Mouse (Mus musculus): ENCODE data around the gene Golga4. TPM values are rescaled to one million over a fixed set of nuclear protein-coding genes. Genes with fewer than 3 reads are reported as not detected.
A peak's percentile ranks its signal among the peaks of the same experiment; 100 is the strongest.
"Not testable (repeated sequence)": the region's sequence is repeated elsewhere in the genome, so short reads cannot be mapped to it uniquely, and the experiment has no call there.

Gene Golga4
- polyA plus RNA-seq, 1 experiment from 2014 or later: 96.8 TPM

DNA sequence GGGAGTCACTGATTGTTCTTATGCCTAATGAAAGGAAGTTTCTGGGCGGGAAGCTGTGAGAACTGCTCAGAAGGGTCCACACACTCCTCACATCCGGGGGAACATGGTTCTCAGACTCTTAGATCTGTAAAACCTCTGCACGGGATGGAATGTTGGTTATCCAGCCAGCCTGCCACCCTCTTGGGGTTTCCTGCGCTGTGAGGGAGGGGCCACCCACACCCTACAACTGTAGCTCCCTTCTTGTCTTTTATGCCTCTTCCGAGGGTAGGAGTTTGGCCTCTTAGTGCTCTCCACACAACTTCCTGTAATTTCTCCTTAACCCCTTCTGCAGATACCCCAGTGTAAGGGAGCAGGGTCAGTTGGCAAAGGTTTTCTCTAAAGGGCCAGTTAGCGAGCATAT is 76.7 kb downstream of the Golga4 start:
- TF ChIP-seq CTCF (IDR thresholded peaks at IDR 0.05): no peak
- in situ Hi-C loops (cut with MboI; ENCODE audit: low pct_unique_long_range_greater_than_20kb): no loop called here
- CTCF ChIA-PET: interaction anchor here (0.6 kb wide), 1 partner anchor 444 kb away, joined by 3 read pairs; no protein-coding TSS in a partner anchor
- POLR2A ChIA-PET: interaction anchor here (0.7 kb wide), 1 partner anchor 135 kb away, joined by 3 read pairs; no protein-coding TSS in a partner anchor
- DNase-seq (ENCODE audit: low read depth, low spot score) (no peak), ATAC-seq (no peak)
- no peaks in the 10 kb centered on the region for H3K27me3 ChIP-seq

DNA sequence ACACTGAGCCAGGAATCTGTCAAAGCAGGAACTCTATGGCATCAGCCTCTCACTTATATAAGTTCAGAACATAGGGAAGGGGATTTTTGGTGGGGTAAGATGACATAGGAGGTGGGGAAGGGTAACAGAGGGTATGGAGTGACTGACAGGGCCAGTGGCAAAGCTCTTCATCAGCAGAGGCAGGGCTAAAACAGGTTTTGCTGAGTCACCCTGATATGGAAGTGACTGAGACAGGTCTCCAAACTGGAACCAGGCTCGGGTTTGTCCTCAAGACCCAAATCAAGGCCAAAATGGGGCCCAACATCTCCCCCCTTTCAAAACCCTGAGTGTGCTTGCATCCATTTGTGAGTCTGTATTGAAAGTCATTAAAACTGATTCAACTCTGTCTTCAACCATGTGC is 78.8 kb downstream of the Golga4 start:
- DNase-seq (ENCODE audit: low read depth, low spot score) (no peak), ATAC-seq (no peak)
- no peaks in the 10 kb centered on the region for H3K27me3 ChIP-seq
- no peak for TF ChIP-seq CTCF (IDR thresholded peaks at IDR 0.05)
- ChIA-PET CTCF (interaction anchor here (0.8 kb wide), 1 partner anchor 21 kb away, joined by 3 read pairs; no protein-coding TSS in a partner anchor), POLR2A (no interaction called here)
- in situ Hi-C loops (cut with MboI; ENCODE audit: low pct_unique_long_range_greater_than_20kb): loop anchor here (5.0 kb wide), 2 partner anchors 327 to 482 kb away; no protein-coding TSS in a partner anchor

DNA sequence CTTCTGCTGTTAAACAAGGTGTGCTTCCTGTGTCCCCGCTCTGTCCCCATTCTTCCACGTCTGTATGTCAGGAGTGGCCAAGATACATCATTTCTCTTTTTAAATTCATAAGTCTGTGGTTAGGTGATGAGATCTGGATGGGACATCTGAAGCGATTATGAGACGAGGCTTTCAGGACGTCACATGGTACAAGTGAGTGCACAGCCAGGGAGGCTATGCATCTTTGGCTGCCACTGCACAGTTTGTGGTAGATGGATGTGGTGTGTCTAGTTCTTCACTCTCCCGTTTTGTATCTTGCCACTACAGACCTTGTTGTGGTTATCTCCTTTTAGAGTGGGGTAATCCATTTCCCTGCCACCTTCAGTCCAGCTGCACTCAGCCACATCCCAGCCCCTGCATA is 79.9 kb downstream of the Golga4 start:
- TF ChIP-seq CTCF (IDR thresholded peaks at IDR 0.05): no peak
- ChIA-PET POLR2A (no interaction called here), CTCF (interaction anchor here (0.9 to 1.2 kb wide), 3 partner anchors 285 to 440 kb away, joined by 3 read pairs; no protein-coding TSS in a partner anchor)
- ATAC-seq (no peak), DNase-seq (ENCODE audit: low read depth, low spot score) (no peak)
- H3K27me3 ChIP-seq: no peaks in the 10 kb centered on the region
- in situ Hi-C loops (cut with MboI; ENCODE audit: low pct_unique_long_range_greater_than_20kb): loop anchor here (5.0 kb wide), 2 partner anchors 326 to 481 kb away; no protein-coding TSS in a partner anchor

DNA sequence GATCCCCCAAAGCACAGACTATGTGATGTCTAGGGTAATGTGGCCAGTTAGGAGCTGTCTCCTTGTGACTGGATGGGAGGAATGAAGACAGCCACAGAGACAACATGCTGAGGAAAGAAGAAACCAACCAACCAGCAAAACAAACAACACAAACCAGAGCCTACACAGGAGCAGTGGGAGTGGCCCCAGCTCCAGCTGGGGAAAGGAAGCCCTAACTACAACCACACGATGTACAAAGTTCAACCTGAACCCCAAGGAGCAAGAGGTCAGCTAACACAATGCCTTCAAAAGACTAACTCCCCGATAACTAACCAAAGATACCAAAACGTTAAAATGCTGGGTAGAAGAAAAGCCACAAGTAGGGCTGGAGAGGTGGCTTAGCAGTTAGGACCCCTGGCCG is 81.0 kb downstream of the Golga4 start:
- no peak for TF ChIP-seq CTCF (IDR thresholded peaks at IDR 0.05)
- DNase-seq (ENCODE audit: low read depth, low spot score) (no peak), ATAC-seq (no peak)
- ChIA-PET CTCF (interaction anchor here (0.9 to 4.0 kb wide), 3 partner anchors 321 to 327 kb away, joined by 3 to 19 read pairs (median 3); no protein-coding TSS in a partner anchor), POLR2A (no interaction called here)
- in situ Hi-C loops (cut with MboI; ENCODE audit: low pct_unique_long_range_greater_than_20kb): loop anchor here (5.0 kb wide), 2 partner anchors 325 to 480 kb away; no protein-coding TSS in a partner anchor
- H3K27me3 ChIP-seq: no peaks in the 10 kb centered on the region

DNA sequence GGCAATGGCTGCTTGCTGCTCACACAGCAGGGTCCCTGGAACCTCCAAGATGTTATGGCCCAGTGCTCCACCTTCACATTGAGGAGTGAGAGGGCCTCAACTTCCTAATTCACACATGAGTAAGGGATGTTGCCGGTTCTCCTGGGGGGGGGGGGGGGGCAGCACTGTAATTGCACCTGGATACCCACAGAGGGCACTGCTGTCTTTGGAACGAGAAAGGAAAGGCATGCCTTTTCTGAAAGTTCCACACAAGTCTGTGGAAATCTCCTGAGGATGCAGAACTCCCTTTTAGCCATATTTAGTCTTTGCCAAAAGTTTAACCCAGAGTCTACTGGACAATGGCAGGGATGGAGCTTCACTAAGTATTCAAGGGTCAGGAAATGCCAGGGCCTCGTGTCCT is 83.2 kb downstream of the Golga4 start:
- peak; percentile 72 for TF ChIP-seq CTCF (IDR thresholded peaks at IDR 0.05)
- CTCF ChIA-PET: interaction anchor here (0.8 to 4.0 kb wide), 11 partner anchors 14 to 323 kb away, joined by 3 to 20 read pairs (median 7); partner anchors contain the start of gene Itga9
- POLR2A ChIA-PET: interaction anchor here (0.6 to 1.5 kb wide), 2 partner anchors 284 to 308 kb away, joined by 3 read pairs; no protein-coding TSS in a partner anchor
- H3K27me3 ChIP-seq: no peaks in the 10 kb centered on the region
- no peak for ATAC-seq
- DNase-seq (ENCODE audit: low read depth, low spot score): no peak
- in situ Hi-C loops (cut with MboI; ENCODE audit: low pct_unique_long_range_greater_than_20kb): loop anchor here (5.0 kb wide), 2 partner anchors 323 to 478 kb away; no protein-coding TSS in a partner anchor

DNA sequence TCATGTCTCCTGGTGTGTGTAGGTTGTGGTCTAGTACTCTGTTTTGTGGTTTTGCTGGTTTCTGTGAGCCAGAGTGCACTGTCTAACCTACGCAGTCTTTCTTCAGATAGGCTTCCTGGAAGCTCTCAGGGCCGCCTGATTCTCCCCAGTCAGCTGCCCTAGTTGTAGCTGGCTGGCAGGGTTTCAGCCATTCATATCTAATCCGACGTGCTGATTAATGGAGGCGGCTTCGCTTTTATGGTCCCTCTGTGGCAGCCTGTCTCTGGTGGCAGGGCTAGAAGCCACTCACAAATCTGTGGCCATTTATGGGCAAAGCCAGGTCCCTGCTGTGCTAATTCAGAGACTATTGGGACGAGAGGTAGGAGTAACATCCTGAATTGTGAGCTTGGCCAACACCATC is 84.2 kb downstream of the Golga4 start:
- no peaks in the 10 kb centered on the region for H3K27me3 ChIP-seq
- ChIA-PET POLR2A (interaction anchor here (1.5 kb wide), 1 partner anchor 283 kb away, joined by 3 read pairs; no protein-coding TSS in a partner anchor), CTCF (interaction anchor here (0.9 to 4.0 kb wide), 7 partner anchors 13 to 321 kb away, joined by 3 to 20 read pairs (median 7); no protein-coding TSS in a partner anchor)
- no peak for ATAC-seq
- no peak for DNase-seq (ENCODE audit: low read depth, low spot score)
- no peak for TF ChIP-seq CTCF (IDR thresholded peaks at IDR 0.05)
- in situ Hi-C loops (cut with MboI; ENCODE audit: low pct_unique_long_range_greater_than_20kb): no loop called here

DNA sequence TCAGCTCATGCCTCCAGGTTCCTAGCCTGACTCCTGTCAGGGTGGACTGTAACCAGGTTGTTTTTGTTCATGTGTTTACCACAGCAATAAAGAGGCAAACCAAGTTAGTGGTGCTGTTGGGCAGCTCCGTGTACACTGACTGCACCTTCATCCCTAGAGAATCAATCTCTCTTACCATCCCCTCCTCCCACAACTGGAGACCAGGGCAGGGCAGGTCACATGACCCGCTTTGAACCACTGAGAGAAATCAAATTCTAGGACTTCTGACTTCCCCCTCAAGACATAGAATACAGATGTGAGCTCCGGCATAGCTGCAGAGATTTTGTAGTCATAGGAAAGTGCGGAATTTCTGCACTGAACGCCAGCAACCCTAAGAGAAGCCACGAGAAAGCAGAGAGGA is 85.6 kb downstream of the Golga4 start:
- H3K27me3 ChIP-seq: no peaks in the 10 kb centered on the region
- DNase-seq (ENCODE audit: low read depth, low spot score) (no peak), ATAC-seq (no peak)
- CTCF ChIA-PET: interaction anchor here (1.3 kb wide), 1 partner anchor 317 kb away, joined by 4 read pairs; no protein-coding TSS in a partner anchor
- in situ Hi-C loops (cut with MboI; ENCODE audit: low pct_unique_long_range_greater_than_20kb): no loop called here
- no peak for TF ChIP-seq CTCF (IDR thresholded peaks at IDR 0.05)
- POLR2A ChIA-PET: interaction anchor here (0.6 kb wide), 1 partner anchor 329 kb away, joined by 3 read pairs; no protein-coding TSS in a partner anchor

DNA sequence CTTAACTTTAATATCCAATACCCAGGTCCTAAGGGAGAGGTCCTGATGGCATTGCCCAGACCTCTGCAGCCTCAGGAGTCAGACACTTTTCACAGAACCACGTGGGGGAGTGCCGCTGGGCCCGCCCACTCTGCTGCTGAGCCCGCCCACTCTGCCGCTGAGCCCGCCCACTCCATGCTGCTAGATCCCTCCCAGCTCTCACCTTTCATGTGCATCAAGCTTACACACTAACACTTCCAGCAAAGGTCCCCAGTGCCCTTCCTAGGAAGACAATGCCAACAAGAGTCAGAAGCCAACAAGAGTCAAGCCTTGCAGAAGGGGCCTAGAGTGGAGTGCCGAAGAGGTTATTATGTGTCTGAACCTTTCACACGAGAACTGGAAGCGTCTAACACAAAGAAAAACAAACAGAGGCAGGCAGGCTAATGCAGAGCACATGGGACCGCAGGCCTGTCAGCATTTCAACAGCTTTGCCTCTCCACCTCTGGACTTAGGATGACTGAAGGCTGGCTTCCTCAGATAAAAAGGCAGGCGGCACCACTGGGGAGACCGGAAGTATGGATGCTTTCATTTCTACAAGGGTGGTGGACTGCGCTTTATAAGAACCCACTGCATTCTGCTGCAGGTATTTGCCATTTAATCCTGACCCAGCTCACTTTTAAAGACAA is 86.7 kb downstream of the Golga4 start:
- no peak for DNase-seq (ENCODE audit: low read depth, low spot score)
- ChIA-PET CTCF (interaction anchor here (1.3 kb wide), 1 partner anchor 315 kb away, joined by 4 read pairs; no protein-coding TSS in a partner anchor), POLR2A (no interaction called here)
- no peak for TF ChIP-seq CTCF (IDR thresholded peaks at IDR 0.05)
- ATAC-seq: no peak
- in situ Hi-C loops (cut with MboI; ENCODE audit: low pct_unique_long_range_greater_than_20kb): no loop called here
- no peaks in the 10 kb centered on the region for H3K27me3 ChIP-seq

DNA sequence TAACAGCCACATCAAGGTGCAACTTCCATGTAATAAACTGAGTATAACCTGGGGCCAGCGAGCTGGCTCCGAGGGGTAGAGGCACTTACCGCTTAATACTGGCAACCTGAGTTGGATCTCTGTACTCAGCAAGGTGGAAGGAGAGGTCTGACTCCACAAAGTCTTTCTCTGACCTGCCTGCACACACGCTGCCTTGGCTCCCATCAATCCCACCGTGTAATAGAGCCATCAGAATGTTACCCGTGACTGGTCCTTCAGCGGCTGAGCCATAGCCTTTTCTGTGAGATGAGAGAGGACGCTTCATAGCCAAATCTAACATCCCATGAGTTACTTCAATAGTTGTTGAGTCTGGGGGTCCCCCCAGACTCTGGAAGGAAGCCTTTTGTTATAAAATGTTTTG is 87.4 kb downstream of the Golga4 start:
- DNase-seq (ENCODE audit: low read depth, low spot score) (no peak), ATAC-seq (no peak)
- TF ChIP-seq CTCF (IDR thresholded peaks at IDR 0.05): no peak
- in situ Hi-C loops (cut with MboI; ENCODE audit: low pct_unique_long_range_greater_than_20kb): no loop called here
- H3K27me3 ChIP-seq: no peaks in the 10 kb centered on the region
- ChIA-PET CTCF (no interaction called here), POLR2A (no interaction called here)

DNA sequence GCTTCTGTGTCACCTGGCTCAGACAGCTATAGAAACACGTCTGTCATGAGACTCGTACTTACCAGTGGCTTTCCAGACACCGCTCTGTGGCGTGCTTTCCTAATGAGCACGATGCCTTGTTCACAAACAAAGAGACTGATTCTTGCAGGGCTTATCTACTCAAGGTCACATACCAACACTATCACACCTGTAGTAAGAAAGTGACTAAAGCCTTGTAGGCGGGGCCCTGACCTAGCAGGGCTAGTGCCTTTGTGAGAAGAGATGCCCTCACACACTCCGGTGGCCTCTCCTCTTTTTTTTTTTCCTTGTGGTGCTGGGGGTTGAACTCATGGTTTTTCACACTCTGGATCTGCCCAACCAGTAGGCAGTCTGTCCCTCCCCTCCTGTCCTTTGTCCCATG is 90.7 kb downstream of the Golga4 start:
- DNase-seq (ENCODE audit: low read depth, low spot score): no peak
- POLR2A ChIA-PET: no interaction called here
- no peak for TF ChIP-seq CTCF (IDR thresholded peaks at IDR 0.05)
- ATAC-seq: no peak
- CTCF ChIA-PET: interaction anchor here (1.7 to 1.9 kb wide), 2 partner anchors 9 to 17 kb away, joined by 6 to 8 read pairs; partner anchors contain the start of gene Itga9
- in situ Hi-C loops (cut with MboI; ENCODE audit: low pct_unique_long_range_greater_than_20kb): no loop called here
- H3K27me3 ChIP-seq: no peaks in the 10 kb centered on the region

DNA sequence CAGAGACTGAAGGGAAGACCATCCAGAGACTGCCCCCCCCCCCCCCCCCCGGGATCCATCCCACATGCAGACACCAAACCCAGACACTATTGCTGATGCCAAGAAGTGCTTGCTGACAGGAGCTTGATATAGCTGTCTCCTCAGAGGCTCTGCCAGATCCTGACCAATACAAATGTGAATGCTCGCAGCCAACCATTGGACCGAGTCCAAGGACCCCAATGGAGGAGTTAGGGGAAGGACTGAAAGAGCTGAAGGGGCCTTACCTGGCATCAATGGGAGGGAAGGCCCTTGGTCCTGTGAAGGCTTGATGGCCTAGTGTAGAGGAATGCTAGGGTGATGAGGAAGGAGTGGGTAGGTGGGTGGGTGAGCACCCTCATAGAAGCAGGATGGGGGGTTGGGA is 94.3 kb downstream of the Golga4 start:
- in situ Hi-C loops (cut with MboI; ENCODE audit: low pct_unique_long_range_greater_than_20kb); DNase-seq (ENCODE audit: low read depth, low spot score); CTCF ChIA-PET; H3K27me3 ChIP-seq; ATAC-seq: not testable (repeated sequence)
- POLR2A ChIA-PET: interaction anchor here (0.6 kb wide), 1 partner anchor 42 kb away, joined by 4 read pairs; no protein-coding TSS in a partner anchor
